Mouse (Mus musculus) MEL (cell line): ENCODE data around the gene Abca5. TPM values are rescaled to one million over a fixed set of nuclear protein-coding genes. Genes with fewer than 3 reads are reported as not detected.

Experiments used
- DNase-seq: peaks from one replicate; pipeline ENCODE4 v3.0.0; 2011; ENCODE audit warnings: low read depth, low spot score
- H3K27ac ChIP-seq: 2 replicates; pipeline ENCODE4 v1.5.1; 2012; ENCODE audit warnings: low read depth, mild to moderate bottlenecking, control low read depth, low read length, moderate library complexity; ENCODE audit not compliant: control insufficient read depth
- H3K27me3 ChIP-seq, 2 experiments: fragments of 150-350 bp in 1 of 2; sonication (generic) in 1 of 2; 2 replicates each; pipeline ENCODE4 v1.6.1; 2012; ENCODE audit warnings: low read length in 2 of 2, mild to moderate bottlenecking in 2 of 2, improper control_type of control experiment in 1 of 2, moderate library complexity in 1 of 2; ENCODE audit not compliant: insufficient read depth in 2 of 2, control insufficient read depth in 1 of 2
- H3K36me3 ChIP-seq, 2 experiments: 2 replicates each; pipeline ENCODE4 v1.6.1; 2012 to 2014; ENCODE audit warnings: low read length in 2 of 2, improper control_type of control experiment in 1 of 2, inconsistent platforms in 1 of 2, mild to moderate bottlenecking in 1 of 2; ENCODE audit not compliant: insufficient read depth in 2 of 2, control insufficient read depth in 1 of 2
- H3K4me1 ChIP-seq, 2 experiments: fragments of 150-350 bp in 1 of 2; sonication (generic) in 1 of 2; 2 replicates each; pipeline ENCODE4 v1.6.1; 2012; ENCODE audit warnings: low read length in 2 of 2, improper control_type of control experiment in 1 of 2, mild to moderate bottlenecking in 1 of 2; ENCODE audit not compliant: insufficient read depth in 2 of 2, control insufficient read depth in 1 of 2
- H3K4me3 ChIP-seq, 2 experiments: fragments of 150-350 bp in 1 of 2; sonication (generic) in 1 of 2; 2 replicates each; pipeline ENCODE4 v1.5.1; 2012; ENCODE audit warnings: low read depth in 2 of 2, low read length in 2 of 2, mild to moderate bottlenecking in 2 of 2, moderate library complexity in 2 of 2, control low read depth in 1 of 2, improper control_type of control experiment in 1 of 2; ENCODE audit not compliant: control insufficient read depth in 1 of 2, insufficient read depth in 1 of 2
- H3K79me2 ChIP-seq: 2 replicates; pipeline ENCODE4 v1.6.1; 2012; ENCODE audit warnings: mild to moderate bottlenecking, low read length, moderate library complexity; ENCODE audit not compliant: control insufficient read depth, poor library complexity, insufficient read depth
- H3K9ac ChIP-seq: 2 replicates; pipeline ENCODE4 v1.6.1; 2012; ENCODE audit warnings: low read depth, mild to moderate bottlenecking, control low read depth, low read length, moderate library complexity; ENCODE audit not compliant: control insufficient read depth, poor library complexity, severe bottlenecking
- H3K9me3 ChIP-seq: fragments of 150-350 bp; sonication (generic); replicated peaks from 2 replicates; pipeline ENCODE4 v1.6.1; 2012; ENCODE audit warnings: mild to moderate bottlenecking, low read length, improper control_type of control experiment, moderate library complexity; ENCODE audit not compliant: insufficient read depth
- EP300 ChIP-seq, 2 experiments: IDR thresholded peaks; 2 replicates each; pipeline ENCODE4 v1.6.1; 2011; ENCODE audit warnings: improper control_type of control experiment in 2 of 2, low read length in 2 of 2, low read depth in 1 of 2, mild to moderate bottlenecking in 1 of 2
- ETS1 ChIP-seq: IDR thresholded peaks from 2 replicates; pipeline ENCODE4 v1.6.1; 2012; ENCODE audit warnings: low read depth, mild to moderate bottlenecking, inconsistent platforms, low read length, improper control_type of control experiment, moderate library complexity
- GATA1 ChIP-seq: IDR thresholded peaks from 2 replicates; pipeline ENCODE4 v1.6.1; 2011; ENCODE audit warnings: low read depth, low read length, improper control_type of control experiment
- JUND ChIP-seq: IDR thresholded peaks from 2 replicates; pipeline ENCODE4 v1.6.1; 2011; ENCODE audit warnings: low read depth, mild to moderate bottlenecking, improper control_type of control experiment, low read length
- KAT2A ChIP-seq: conservative IDR thresholded peaks from 2 replicates; pipeline ENCODE4 v1.6.1; 2012; ENCODE audit warnings: low read depth, low read length, improper control_type of control experiment, inconsistent platforms
- MAX ChIP-seq: IDR thresholded peaks from 2 replicates; pipeline ENCODE4 v1.6.1; 2011; ENCODE audit warnings: low read length, improper control_type of control experiment
- MXI1 ChIP-seq: IDR thresholded peaks from 2 replicates; pipeline ENCODE4 v1.6.1; 2011; ENCODE audit warnings: mild to moderate bottlenecking, low read depth, low read length, improper control_type of control experiment
- MYB ChIP-seq: IDR thresholded peaks from 2 replicates; pipeline ENCODE4 v1.6.1; 2011; ENCODE audit warnings: mild to moderate bottlenecking, low read depth, low read length, improper control_type of control experiment
- MYC ChIP-seq: IDR thresholded peaks from 2 replicates; pipeline ENCODE4 v1.6.1; 2011; ENCODE audit warnings: low read depth, mild to moderate bottlenecking, low read length, improper control_type of control experiment, moderate library complexity
- RAD21 ChIP-seq: IDR thresholded peaks from 2 replicates; pipeline ENCODE4 v1.6.1; 2011; ENCODE audit warnings: mild to moderate bottlenecking, low read depth, low read length, improper control_type of control experiment
- SMC3 ChIP-seq: IDR thresholded peaks from 2 replicates; pipeline ENCODE4 v1.6.1; 2011; ENCODE audit warnings: low read depth, low read length, improper control_type of control experiment
- TAL1 ChIP-seq: IDR thresholded peaks from 2 replicates; pipeline ENCODE4 v1.6.1; 2012; ENCODE audit warnings: mild to moderate bottlenecking, inconsistent platforms, low read length, moderate library complexity, mixed read lengths
- TBP ChIP-seq: IDR thresholded peaks from 2 replicates; pipeline ENCODE4 v1.8.0; 2011; ENCODE audit warnings: low read depth, low read length, improper control_type of control experiment
- TCF12 ChIP-seq: IDR thresholded peaks from 2 replicates; pipeline ENCODE4 v1.6.1; 2014; ENCODE audit warnings: low read depth, mild to moderate bottlenecking, inconsistent platforms, low read length, improper control_type of control experiment, moderate library complexity
- UBTF ChIP-seq: IDR thresholded peaks from 2 replicates; pipeline ENCODE4 v1.6.1; 2012; ENCODE audit warnings: low read depth, mild to moderate bottlenecking, inconsistent platforms, low read length, improper control_type of control experiment, moderate library complexity, borderline replicate concordance; ENCODE audit not compliant: insufficient read depth
- USF2 ChIP-seq, 2 experiments: IDR thresholded peaks; 2 replicates each; pipeline ENCODE4 v1.6.1; 2011 to 2012; ENCODE audit warnings: improper control_type of control experiment in 2 of 2, low read length in 2 of 2, borderline replicate concordance in 1 of 2, inconsistent platforms in 1 of 2, low read depth in 1 of 2, mild to moderate bottlenecking in 1 of 2; ENCODE audit not compliant: insufficient read depth in 1 of 2
- ZKSCAN1 ChIP-seq: IDR thresholded peaks from 2 replicates; pipeline ENCODE4 v1.6.1; 2012; ENCODE audit warnings: low read depth, mild to moderate bottlenecking, inconsistent platforms, low read length, improper control_type of control experiment, moderate library complexity
- ZNF384 ChIP-seq: IDR thresholded peaks from 2 replicates; pipeline ENCODE4 v1.6.1; 2012; ENCODE audit warnings: low read depth, mild to moderate bottlenecking, inconsistent platforms, low read length, improper control_type of control experiment
- polyA plus RNA-seq, 2 experiments: library from polyadenylated mRNA; stranded (reverse) in 1 of 2; unstranded in 1 of 2; fragments of >175 nt in 1 of 2; fragments of >200 nt in 1 of 2; gene quantifications; 2 replicates each; pipeline versions ENCODE4 v1.2.1 to v1.2.4; 2012; ENCODE audit warnings: low replicate concordance in 2 of 2, low read depth in 1 of 2; ENCODE audit not compliant: insufficient read length in 2 of 2, insufficient read depth in 1 of 2, missing spikeins in 1 of 2
- total RNA-seq: library from RNA; depleted of rRNA; stranded (reverse); fragments of 300-350 nt; gene quantifications from 2 replicates; pipeline ENCODE4 v1.2.3, GENCODE M21; 2012

Abca5 gene
- total and polyA plus RNA-seq, 3 experiments: 0.35 to 0.78 TPM; not detected in 1

DNA sequence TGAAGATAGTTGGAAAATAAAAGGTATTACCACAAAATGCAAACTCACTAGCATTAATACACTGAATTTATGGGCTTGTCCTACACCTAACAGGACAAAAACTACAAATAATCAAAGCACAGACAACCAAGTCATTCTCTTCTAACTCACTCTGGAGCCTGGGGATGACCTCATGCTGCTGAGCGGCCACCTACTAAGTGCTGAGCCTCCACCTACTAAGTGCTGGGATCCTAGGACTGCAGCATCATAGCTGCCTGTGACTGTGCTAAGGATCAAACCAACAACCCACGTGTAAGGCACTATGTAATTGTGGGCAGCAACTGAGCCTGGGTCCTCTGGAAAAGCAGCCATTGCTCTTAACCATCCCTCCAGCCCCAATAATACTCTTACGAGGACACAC lies 51.2 kb downstream of the Abca5 start:
- H3K27me3 ChIP-seq: no peaks in the 10 kb centered on the region; a peak in 1 of 4 replicates
- peak; percentile 89 for TF ChIP-seq ZKSCAN1
- no peak for TF ChIP-seq RAD21
- TF ChIP-seq JUND: no peak
- no peaks in the 10 kb centered on the region for H3K79me2 ChIP-seq
- H3K4me1 ChIP-seq: peaks cover 0 to 11% of the 10 kb centered on the region in 2 experiments; a peak in 1 of 4 replicates
- H3K4me3 ChIP-seq: no peak overlapping the region
- no peaks in the 10 kb centered on the region for H3K9me3 ChIP-seq
- H3K27ac ChIP-seq: no peak overlapping the region
- H3K36me3 ChIP-seq: peaks cover 0 to 12% of the 10 kb centered on the region in 2 experiments; a peak in 2 of 4 replicates
- no peak for DNase-seq
- no peak overlapping the region for H3K9ac ChIP-seq

DNA sequence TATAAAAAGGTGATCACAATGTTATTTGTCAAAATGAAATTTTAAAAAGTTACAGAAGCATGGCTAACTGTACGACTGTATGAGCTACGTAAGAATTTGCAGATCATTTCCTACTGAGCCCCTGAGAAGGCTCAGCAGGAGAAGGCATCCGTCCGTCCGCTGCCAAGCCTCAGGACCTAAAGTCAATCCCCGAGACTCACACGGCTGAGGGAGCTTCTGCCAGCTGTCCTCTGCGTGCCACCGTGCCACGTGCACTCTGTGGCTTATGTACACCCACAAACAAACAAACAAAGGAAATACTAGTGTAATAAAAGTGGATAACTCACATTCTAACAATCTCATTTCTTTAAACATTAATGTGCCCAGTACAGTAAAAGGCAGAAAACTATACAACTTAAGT lies 52.7 kb downstream of the Abca5 start:
- Histone ChIP-seq H3K79me2 (no peaks in the 10 kb centered on the region), H3K27me3 (no peaks in the 10 kb centered on the region; a peak in 1 of 4 replicates), H3K27ac (peak overlapping the region; percentile 47; the same call in 1 of the 2 replicates), H3K9ac (peak overlapping the region; percentile 65), H3K4me1 (peaks cover 0 to 11% of the 10 kb centered on the region in 2 experiments; a peak in 1 of 4 replicates), H3K4me3 (peak overlapping the region; percentile 6 to 56), H3K9me3 (no peaks in the 10 kb centered on the region), H3K36me3 (peaks cover 0 to 12% of the 10 kb centered on the region in 2 experiments; a peak in 2 of 4 replicates)
- DNase-seq: peak; percentile 53
- TF ChIP-seq ZKSCAN1: no peak
- TF ChIP-seq ZNF384: no peak
- peak; percentile 52; the same call in 1 of the 2 replicates for TF ChIP-seq MAX
- TF ChIP-seq MYB: no peak
- no peak for TF ChIP-seq UBTF
- peak; percentile 45; the same call in 1 of the 2 replicates for TF ChIP-seq MXI1

DNA sequence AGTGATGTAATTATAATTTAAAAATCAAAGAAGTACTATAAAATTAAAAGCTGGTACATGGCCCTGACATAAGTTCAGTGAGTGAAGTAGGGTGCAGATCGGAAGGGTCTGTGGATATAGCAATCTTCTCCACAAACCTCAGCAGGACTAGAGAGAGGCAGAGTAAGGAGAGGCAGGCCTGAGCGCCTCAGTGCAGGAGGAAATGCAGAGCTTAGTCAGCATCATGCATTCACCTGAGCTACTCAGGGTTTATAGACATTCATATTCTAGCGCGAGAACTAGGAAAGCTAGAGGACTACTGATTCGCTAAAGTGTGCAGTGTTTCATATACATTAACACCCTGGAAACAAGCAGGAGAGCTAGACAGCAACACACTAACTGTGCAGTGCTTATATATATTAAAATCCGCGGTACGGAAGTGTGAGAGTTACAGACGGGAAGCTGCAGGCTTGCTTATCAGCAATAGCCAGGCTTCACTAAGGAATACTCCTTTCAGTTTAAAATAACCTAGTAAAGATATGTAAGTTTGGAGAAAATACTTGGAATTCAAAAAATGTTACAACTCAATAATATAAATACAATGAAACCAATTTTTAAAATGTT lies 53.2 kb downstream of the Abca5 start:
- Histone ChIP-seq H3K9ac (0 out of 2 replicates have a peak overlapping the region, but pooled peaks have one; percentile 32), H3K27ac (0 out of 2 replicates have a peak overlapping the region, but pooled peaks have one; percentile 26), H3K4me3 (peak overlapping the region; percentile 19 to 25), H3K9me3 (no peaks in the 10 kb centered on the region), H3K27me3 (no peaks in the 10 kb centered on the region; a peak in 1 of 4 replicates), H3K79me2 (no peaks in the 10 kb centered on the region), H3K4me1 (peaks cover 0 to 11% of the 10 kb centered on the region in 2 experiments; a peak in 1 of 4 replicates), H3K36me3 (peaks cover 0 to 12% of the 10 kb centered on the region in 2 experiments; a peak in 2 of 4 replicates)
- no peak for TF ChIP-seq KAT2A
- TF ChIP-seq ETS1: no peak
- TF ChIP-seq EP300 (IDR thresholded peaks at IDR 0.05; ENCODE audit: low read depth in 1 of 2, low read length in 2 of 2): peak; percentile 68 to 74; a peak in 3 of 4 replicates
- peak; percentile 71 for TF ChIP-seq GATA1
- no peak for TF ChIP-seq USF2 (IDR thresholded peaks at IDR 0.05; ENCODE audit: borderline replicate concordance in 1 of 2, insufficient read depth in 1 of 2, low read depth in 1 of 2, low read length in 2 of 2)
- peak; percentile 65 for TF ChIP-seq TCF12
- no peak for TF ChIP-seq SMC3
- peak; percentile 71 for TF ChIP-seq TAL1
- peak; percentile 11; the same call in 1 of the 2 replicates for TF ChIP-seq TBP
- TF ChIP-seq MYC: no peak
- no peak for TF ChIP-seq RAD21
- DNase-seq: peak; percentile 68
